Comparison of ENCODE assay signal across 8 mouse cellular contexts in genomic region chr5:28165358-28166255, GRCm38 (mm10). TPM values are rescaled to one million over a fixed set of nuclear protein-coding genes. Genes with fewer than 3 reads are reported as not detected.
A peak's percentile ranks its signal among the peaks of the same experiment; 100 is the strongest.
DNase-seq lines count a peak whose midpoint lies in the region; ATAC-seq and TF ChIP-seq lines count a peak whose summit lies in the region.

TSS of gene En2 (plus strand) at chr5:28165694.

- WGBS in midbrain, embryonic 12.5 days: under 1% methylated on average over 100 of the region's 113 CpGs

- H3K36me3 ChIP-seq in midbrain, embryonic 12.5 days: no peaks in the 10 kb centered on the region

- H3K4me1 ChIP-seq in bone marrow macrophage, adult 2 months (ENCODE audit: control insufficient read depth, insufficient read depth, low read length): 0 out of 2 replicates have a peak, but pooled peaks cover 2% of the 10 kb centered on the region
- H3K4me1 ChIP-seq in embryonic fibroblast, embryonic 13.5 days (ENCODE audit: control insufficient read depth, insufficient read depth, low read length): no peaks in the 10 kb centered on the region
- H3K4me1 ChIP-seq in midbrain, embryonic 12.5 days: peaks cover 34% of the 10 kb centered on the region

- TF ChIP-seq POLR2A in bone marrow macrophage, adult 2 months (IDR thresholded peaks at IDR 0.05; ENCODE audit: borderline replicate concordance, low read depth, low read length): no peak
- no peak for TF ChIP-seq POLR2A in embryonic fibroblast, embryonic 13.5 days (IDR thresholded peaks at IDR 0.05; ENCODE audit: low read depth, low read length)

- ATAC-seq in midbrain, embryonic 12.5 days (ENCODE audit: low FRiP score, low read depth): peak; percentile 89

- no peak within 1 kb of the TSS for H3K27ac ChIP-seq in bone marrow macrophage, adult 2 months (ENCODE audit: insufficient read depth, low read depth, low read length)
- H3K27ac ChIP-seq in embryonic fibroblast, embryonic 13.5 days (ENCODE audit: insufficient read depth, low read length): no peak within 1 kb of the TSS
- peak within 1 kb of the TSS; percentile 94 for H3K27ac ChIP-seq in midbrain, embryonic 12.5 days (replicated peaks)

- TF ChIP-seq CTCF in bone marrow macrophage, adult 2 months (IDR thresholded peaks at IDR 0.05; ENCODE audit: low read depth, low read length): no peak
- no peak for TF ChIP-seq CTCF in embryonic fibroblast, embryonic 13.5 days (IDR thresholded peaks at IDR 0.05; ENCODE audit: borderline replicate concordance, insufficient read depth, low read length)

- peak; percentile 59 for DNase-seq in Muller cell, postnatal 12 days (ENCODE audit: inconsistent ontology term)
- peak; percentile 57 for DNase-seq in heart, postnatal 4 days
- peak; percentile 21 to 26 for DNase-seq in layer of hippocampus, postnatal 14 days (ENCODE audit: low spot score in 2 of 2)
- no peak for DNase-seq in spleen, postnatal 36 days (ENCODE audit: low spot score in 2 of 2)
- DNase-seq in testis, postnatal 10 days (ENCODE audit: low spot score): no peak

- no peaks in the 10 kb centered on the region for H3K9me3 ChIP-seq in midbrain, embryonic 12.5 days

- H3K4me2 ChIP-seq in midbrain, embryonic 12.5 days (replicated peaks): peak within 1 kb of the TSS; percentile 67

- H3K9ac ChIP-seq in midbrain, embryonic 12.5 days (replicated peaks): peak within 1 kb of the TSS; percentile 97

- H3K27me3 ChIP-seq in midbrain, embryonic 12.5 days: peaks cover 87% of the 10 kb centered on the region

- peak within 1 kb of the TSS; percentile 48 for H3K4me3 ChIP-seq in bone marrow macrophage, adult 2 months (ENCODE audit: insufficient read depth, low read length)
- peak within 1 kb of the TSS; percentile 34 for H3K4me3 ChIP-seq in embryonic fibroblast, embryonic 13.5 days (ENCODE audit: insufficient read depth, low read length)
- H3K4me3 ChIP-seq in midbrain, embryonic 12.5 days: peak within 1 kb of the TSS; percentile 80

RNA-seq across cellular contexts. Expression of gene En2, which starts in this region (rescaled TPM):
- polyA plus RNA-seq in bone marrow macrophage, adult 2 months (2012; ENCODE audit: insufficient read depth, insufficient read length, missing spikeins): not detected in 2 replicates
- polyA plus RNA-seq in embryonic fibroblast, embryonic 13.5 days (2011; ENCODE audit: insufficient read length, low read depth, missing spikeins): not detected in 2 replicates
- not detected for total RNA-seq in heart, postnatal 4 days (2021)
- under 1 TPM; 0.45 to 0.67 TPM for total RNA-seq in layer of hippocampus, postnatal 14 days (2021)
- 1.5 and 2.1 TPM in 2 replicates for polyA plus RNA-seq in midbrain, embryonic 12.5 days (2016; fragmentation: Nextera tagmentation; extraction: Ambion mirVana)

Comparison
In these comparisons a context has a peak if more than half of its experiments do, and no peak if none do; other contexts are left out.
1. Peak in DNase-seq in heart, postnatal 4 days; RNA of the gene not detected or under 1 TPM.
2. Peak in DNase-seq in layer of hippocampus, postnatal 14 days; RNA of the gene not detected or under 1 TPM.